Mouse (Mus musculus) layer of hippocampus, postnatal 10 days (tissue): Measurements from ENCODE around the gene Scyl1. TPM values are rescaled to one million over a fixed set of nuclear protein-coding genes. Genes with fewer than 3 reads are reported as not detected.
"Not testable (repeated sequence)": the region's sequence is repeated elsewhere in the genome, so short reads cannot be mapped to it uniquely, and the experiment has no call there.

ENCODE experiments used
- DNase-seq, 2 experiments: peaks; one replicate each; pipeline ENCODE4 v3.0.0; 2021; ENCODE audit warnings: low spot score in 2 of 2
- long read RNA-seq: library from polyadenylated mRNA; stranded (forward); transcript quantifications from one replicate; pipeline ENCODE4 v2.0.0, GENCODE M21; 2023
- total RNA-seq, 2 experiments: library from RNA; stranded (reverse); gene quantifications; 2 replicates each; pipeline ENCODE4 v1.2.3; 2021

Gene Scyl1
- 10 to 100 TPM; 67.3 to 72.8 TPM for total RNA-seq
- long read RNA-seq, transcript Scyl1-210 (17 exons, 2,731 nt), result major isoform, 33 of 68 reads
- long read RNA-seq, partial matches to known transcripts, result 18 of 68 reads
- long read RNA-seq, other reads (novel, unspliced or antisense), result 15 of 68 reads

GRCm38 (mm10) chr19:5770925-5771860 lies at the start of gene Scyl1:
Scyl1 (minus strand) TSS chr19:5771419.
- DNase-seq, result peak; percentile 95 to 96

GRCm38 (mm10) chr19:5819549-5819948 lies 48.3 kb upstream of the Scyl1 start:
- DNase-seq, result no peak

- DNase-seq, result no peak
Observed at GRCm38 (mm10) chr19:5818590-5818977, 47.4 kb upstream of the Scyl1 start.

- peak; percentile 88 to 90 for DNase-seq
Observed at GRCm38 (mm10) chr19:5817703-5818589, 46.7 kb upstream of the Scyl1 start.

GRCm38 (mm10) chr19:5815928-5816327 lies 44.7 kb upstream of the Scyl1 start:
- DNase-seq, result no peak

GRCm38 (mm10) chr19:5815010-5815409 lies 43.8 kb upstream of the Scyl1 start:
- DNase-seq, result no peak

- DNase-seq, result not testable (repeated sequence)
Observed at GRCm38 (mm10) chr19:5814048-5814447, 42.8 kb upstream of the Scyl1 start.

GRCm38 (mm10) chr19:5813567-5813966 lies 42.3 kb upstream of the Scyl1 start:
- DNase-seq, result no peak

- DNase-seq, result peak; percentile 69 to 77
Observed at GRCm38 (mm10) chr19:5811771-5812504, 40.7 kb upstream of the Scyl1 start.

- DNase-seq, result no peak
Observed at GRCm38 (mm10) chr19:5810840-5811563, 39.8 kb upstream of the Scyl1 start.

- no peak for DNase-seq
Observed at GRCm38 (mm10) chr19:5810103-5810839, 39.1 kb upstream of the Scyl1 start.

- DNase-seq, result no peak
Observed at GRCm38 (mm10) chr19:5809712-5810089, 38.5 kb upstream of the Scyl1 start.

GRCm38 (mm10) chr19:5808955-5809711 lies 37.9 kb upstream of the Scyl1 start:
- DNase-seq, result no peak

GRCm38 (mm10) chr19:5807740-5808139 lies 36.5 kb upstream of the Scyl1 start:
- DNase-seq, result no peak

GRCm38 (mm10) chr19:5806809-5807205 lies 35.6 kb upstream of the Scyl1 start:
- DNase-seq, result no peak

- no peak for DNase-seq
Observed at GRCm38 (mm10) chr19:5806051-5806808, 35.0 kb upstream of the Scyl1 start.

- no peak for DNase-seq
Observed at GRCm38 (mm10) chr19:5804371-5804899, 33.2 kb upstream of the Scyl1 start.

GRCm38 (mm10) chr19:5803881-5804279 lies 32.7 kb upstream of the Scyl1 start:
- no peak for DNase-seq
